Comparison of ENCODE assay signal across 25 mouse cellular contexts in genomic region chr19:41330401-41330800, GRCm38 (mm10). TPM values are rescaled to one million over a fixed set of nuclear protein-coding genes. Genes with fewer than 3 reads are reported as not detected.
DNase-seq lines count a peak whose midpoint lies in the region; ATAC-seq and TF ChIP-seq lines count a peak whose summit lies in the region.
"Had no signal": no experiment of that assay in that cellular context is flagged by ENCODE, and none has a peak within 500 bp of the region (broad histone marks: within the 10 kb centered on the region; RNA-seq: fewer than 3 reads in every experiment).

No protein-coding gene starts in this region.

- H3K9me3 ChIP-seq in hindbrain, embryonic 10.5 days = peaks cover 2% of the 10 kb centered on the region; the same call in 1 of the 2 replicates
- peaks cover 4% of the 10 kb centered on the region; the same call in 1 of the 2 replicates for H3K9me3 ChIP-seq in hindbrain, embryonic 14.5 days (ENCODE audit: control insufficient read depth, low read length)
- H3K9me3 ChIP-seq in midbrain, embryonic 11.5 days (ENCODE audit: control insufficient read depth, low read length) = no peaks in the 10 kb centered on the region
- no peaks in the 10 kb centered on the region for H3K9me3 ChIP-seq in midbrain, postnatal 0 days (ENCODE audit: low read length)
- H3K9me3 ChIP-seq: forebrain, embryonic 13.5 days; intestine, embryonic 15.5 days had no signal

- no peaks in the 10 kb centered on the region for H3K36me3 ChIP-seq in hindbrain, embryonic 10.5 days
- no peaks in the 10 kb centered on the region for H3K36me3 ChIP-seq in hindbrain, embryonic 14.5 days (replicated peaks; ENCODE audit: control insufficient read depth, insufficient read depth)
- no peaks in the 10 kb centered on the region for H3K36me3 ChIP-seq in midbrain, embryonic 11.5 days (ENCODE audit: control insufficient read depth, insufficient read depth, low read length)
- H3K36me3 ChIP-seq in midbrain, postnatal 0 days (ENCODE audit: insufficient read depth, low read length) = no peaks in the 10 kb centered on the region
- H3K36me3 ChIP-seq: intestine, embryonic 15.5 days; neural tube, embryonic 13.5 days had no signal

- no peak overlapping the region for H3K4me3 ChIP-seq in hindbrain, embryonic 10.5 days
- H3K4me3 ChIP-seq in hindbrain, embryonic 14.5 days (replicated peaks; ENCODE audit: low read length) = no peak overlapping the region
- H3K4me3 ChIP-seq in midbrain, embryonic 11.5 days (ENCODE audit: low read depth, low read length) = no peak overlapping the region
- no peak overlapping the region for H3K4me3 ChIP-seq in midbrain, postnatal 0 days (ENCODE audit: low read depth, low read length)
- H3K4me3 ChIP-seq: forebrain, embryonic 13.5 days; intestine, embryonic 15.5 days; neural tube, embryonic 13.5 days had no signal

- no peak for TF ChIP-seq CTCF in midbrain, postnatal 0 days (IDR thresholded peaks at IDR 0.05)

- peak overlapping the region; percentile 23; the same call in 1 of the 2 replicates for H3K27ac ChIP-seq in hindbrain, embryonic 10.5 days
- H3K27ac ChIP-seq in hindbrain, embryonic 14.5 days = no peak overlapping the region
- no peak overlapping the region for H3K27ac ChIP-seq in midbrain, embryonic 11.5 days (ENCODE audit: low read depth, low read length)
- no peak overlapping the region for H3K27ac ChIP-seq in midbrain, postnatal 0 days (ENCODE audit: low read depth, low read length)
- H3K27ac ChIP-seq: forebrain, embryonic 13.5 days; hindbrain, postnatal 0 days; intestine, embryonic 15.5 days; kidney, postnatal 0 days; neural tube, embryonic 13.5 days had no signal

- no peaks in the 10 kb centered on the region for H3K27me3 ChIP-seq in hindbrain, embryonic 10.5 days (ENCODE audit: insufficient read depth, poor library complexity, severe bottlenecking)
- H3K27me3 ChIP-seq in hindbrain, embryonic 14.5 days (ENCODE audit: control insufficient read depth, insufficient read depth, low read length) = no peaks in the 10 kb centered on the region
- no peaks in the 10 kb centered on the region for H3K27me3 ChIP-seq in midbrain, embryonic 11.5 days (ENCODE audit: control insufficient read depth, insufficient read depth, low read length)
- no peaks in the 10 kb centered on the region for H3K27me3 ChIP-seq in midbrain, postnatal 0 days (ENCODE audit: insufficient read depth, low read length)
- H3K27me3 ChIP-seq: forebrain, embryonic 13.5 days; intestine, embryonic 15.5 days; neural tube, embryonic 13.5 days had no signal

- H3K9ac ChIP-seq in hindbrain, embryonic 14.5 days = no peak overlapping the region
- H3K9ac ChIP-seq in midbrain, embryonic 11.5 days (ENCODE audit: low read length) = no peak overlapping the region
- H3K9ac ChIP-seq in midbrain, postnatal 0 days (replicated peaks; ENCODE audit: low read length, poor library complexity, severe bottlenecking) = no peak overlapping the region
- H3K9ac ChIP-seq: forebrain, embryonic 13.5 days; intestine, embryonic 15.5 days; neural tube, embryonic 13.5 days had no signal

- DNase-seq in hindbrain, embryonic 10.5 days (ENCODE audit: low spot score) = no peak
- no peak for DNase-seq in hindbrain, embryonic 14.5 days (ENCODE audit: low spot score)
- DNase-seq in midbrain, embryonic 11.5 days (ENCODE audit: low spot score, missing footprints) = peak; percentile 75
- DNase-seq in midbrain, postnatal 0 days (ENCODE audit: low spot score) = no peak
- peak; percentile 35 for DNase-seq in embryo, embryonic 10.5 days (ENCODE audit: low spot score)
- DNase-seq in layer of hippocampus, adult 9-11 months = no peak
- DNase-seq in adrenal gland, postnatal 14 days = no peak
- DNase-seq: adrenal gland, adult 8-10 months; cerebellum, adult 11 months; cerebellum, adult 9-10 months; gastrocnemius, postnatal 14 days; heart, postnatal 14 days; kidney, adult 2 months; kidney, postnatal 4 days; layer of hippocampus, postnatal 36 days; left cerebral cortex, postnatal 4 days; lung, adult 18-20 months; lung, postnatal 4 days; thymus, postnatal 25 days had no signal

- no peak for ATAC-seq in hindbrain, embryonic 14.5 days (ENCODE audit: low FRiP score)
- ATAC-seq in midbrain, embryonic 11.5 days (ENCODE audit: low FRiP score) = peak; percentile 52; the same call in 1 of the 2 replicates
- ATAC-seq in midbrain, postnatal 0 days (ENCODE audit: low FRiP score) = no peak
- ATAC-seq: forebrain, embryonic 13.5 days; hindbrain, postnatal 0 days; intestine, embryonic 15.5 days; lung, postnatal 0 days had no signal

- 63% methylated on average over 7 of the region's 7 CpGs for WGBS in hindbrain, embryonic 10.5 days
- 45% methylated on average over 7 of the region's 7 CpGs for WGBS in hindbrain, embryonic 14.5 days
- WGBS in midbrain, embryonic 11.5 days = 66% methylated on average over 7 of the region's 7 CpGs
- WGBS in midbrain, postnatal 0 days = 56% methylated on average over 7 of the region's 7 CpGs

- peaks cover 7% of the 10 kb centered on the region; the same call in 1 of the 2 replicates for H3K4me1 ChIP-seq in hindbrain, embryonic 10.5 days (replicated peaks)
- no peaks in the 10 kb centered on the region for H3K4me1 ChIP-seq in hindbrain, embryonic 14.5 days (replicated peaks; ENCODE audit: control insufficient read depth, insufficient read depth, low read length)
- 0 out of 2 replicates have a peak, but pooled peaks cover 2% of the 10 kb centered on the region for H3K4me1 ChIP-seq in midbrain, embryonic 11.5 days (ENCODE audit: control insufficient read depth, insufficient read depth, low read length)
- H3K4me1 ChIP-seq in midbrain, postnatal 0 days (ENCODE audit: insufficient read depth, low read length) = no peaks in the 10 kb centered on the region
- H3K4me1 ChIP-seq: forebrain, embryonic 13.5 days; intestine, embryonic 15.5 days; neural tube, embryonic 13.5 days had no signal

- H3K4me2 ChIP-seq in hindbrain, embryonic 14.5 days (replicated peaks) = no peak overlapping the region
- no peak overlapping the region for H3K4me2 ChIP-seq in midbrain, embryonic 11.5 days
- no peak overlapping the region for H3K4me2 ChIP-seq in midbrain, postnatal 0 days (ENCODE audit: low read depth, low read length, poor library complexity, severe bottlenecking)
- H3K4me2 ChIP-seq: forebrain, embryonic 13.5 days; intestine, embryonic 15.5 days; neural tube, embryonic 13.5 days had no signal

RNA-seq across cellular contexts. Expression of gene Pik3ap1, which starts 54.5 kb away (rescaled TPM):
- 3.1 and 3.3 TPM in 2 replicates for polyA plus RNA-seq in hindbrain, embryonic 10.5 days (2016; fragmentation: Nextera tagmentation; extraction: Ambion mirVana)
- 1.7 and 2.2 TPM in 2 replicates for polyA plus RNA-seq in hindbrain, embryonic 14.5 days (2014; fragmentation: Nextera tagmentation; extraction: Ambion mirVana)
- 3.4 and 4.6 TPM in 2 replicates for polyA plus RNA-seq in midbrain, embryonic 11.5 days (2014; fragmentation: Nextera tagmentation; extraction: Ambion mirVana)
- total RNA-seq in midbrain, postnatal 0 days (2014; rRNA removed) = 1.6 and 2.0 TPM in 2 replicates
- 2.6 and 3.1 TPM in 2 replicates for polyA plus RNA-seq in midbrain, postnatal 0 days (2015; fragmentation: Nextera tagmentation; extraction: Ambion mirVana)
- total RNA-seq in adrenal gland, postnatal 14 days (2021) = 8.4 and 9.3 TPM in 2 replicates

Comparison
In these comparisons a context has a peak if more than half of its experiments do, and no peak if none do; other contexts are left out.
1. DNase-seq: peak in midbrain, embryonic 11.5 days (single experiment) and embryo, embryonic 10.5 days (single experiment); none in hindbrain, embryonic 10.5 days (single experiment), hindbrain, embryonic 14.5 days (single experiment), midbrain, postnatal 0 days (single experiment), layer of hippocampus, adult 9-11 months (single experiment) and adrenal gland, postnatal 14 days (single experiment).